Mouse (Mus musculus) limb, embryonic 13.5 days (tissue): ENCODE data around the gene Klhl10. TPM values are rescaled to one million over a fixed set of nuclear protein-coding genes. Genes with fewer than 3 reads are reported as not detected.
A peak's percentile ranks its signal among the peaks of the same experiment; 100 is the strongest.

Experiments used
- ATAC-seq: fragments of 200-750 bp; cut with Nextera tagmentation; 2 replicates; pipeline ENCODE4 v1.8.0; 2017; ENCODE audit warnings: low read depth, moderate number of reproducible peaks, moderate TSS enrichment; ENCODE audit not compliant: low FRiP score
- H3K27ac ChIP-seq: fragments of 300-500 bp; sonication (generic); 2 replicates; pipeline ENCODE4 v1.5.1; 2015; ENCODE audit warnings: inconsistent platforms, mild to moderate bottlenecking, moderate library complexity
- H3K27me3 ChIP-seq: fragments of 300-500 bp; sonication (generic); 2 replicates; pipeline ENCODE4 v1.6.1; 2015; ENCODE audit warnings: mild to moderate bottlenecking, inconsistent platforms
- H3K36me3 ChIP-seq: fragments of 300-500 bp; sonication (generic); 2 replicates; pipeline ENCODE4 v1.6.1; 2015; ENCODE audit warnings: inconsistent platforms, mild to moderate bottlenecking, moderate library complexity
- H3K4me1 ChIP-seq: fragments of 300-500 bp; sonication (generic); 2 replicates; pipeline ENCODE4 v1.6.1; 2015; ENCODE audit warnings: inconsistent platforms
- H3K4me2 ChIP-seq: fragments of 300-500 bp; sonication (generic); replicated peaks from 2 replicates; pipeline ENCODE4 v1.6.1; 2015; ENCODE audit warnings: inconsistent platforms, mild to moderate bottlenecking, moderate library complexity
- H3K4me3 ChIP-seq: fragments of 300-500 bp; sonication (generic); 2 replicates; pipeline ENCODE4 v1.5.1; 2015; ENCODE audit warnings: moderate library complexity, mild to moderate bottlenecking, inconsistent platforms
- H3K9ac ChIP-seq: fragments of 300-500 bp; sonication (generic); 2 replicates; pipeline ENCODE4 v1.6.1; 2015; ENCODE audit warnings: mild to moderate bottlenecking, inconsistent platforms
- H3K9me3 ChIP-seq: fragments of 300-500 bp; sonication (generic); 2 replicates; pipeline ENCODE4 v1.6.1; 2016; ENCODE audit warnings: inconsistent platforms
- WGBS: fragments of 180-500 bp; shearing (Covaris S2); methylation state at CpG from one replicate; pipeline ENCODE4 v1.1.7; 2015; 5-methylcytosine and 5-hydroxymethylcytosine counted together
- polyA plus RNA-seq: library from polyadenylated mRNA; unstranded; fragments of >200 nt; fragmentation: Nextera tagmentation; extraction: Ambion mirVana; gene quantifications from 2 replicates; pipeline ENCODE4 v1.2.1, GENCODE M21; 2015

Gene Klhl10
- polyA plus RNA-seq, 1 experiment from 2014 or later = 1.0 TPM

- H3K4me1 ChIP-seq = peaks cover 10% of the 10 kb centered on the region
- H3K27ac ChIP-seq = no peak overlapping the region
- H3K4me3 ChIP-seq = no peak overlapping the region
- WGBS = 86% methylated on average over 9 of the region's 9 CpGs
- H3K27me3 ChIP-seq = no peaks in the 10 kb centered on the region
- no peak for ATAC-seq
- no peak overlapping the region for H3K9ac ChIP-seq
- peaks cover 79% of the 10 kb centered on the region for H3K36me3 ChIP-seq
- H3K4me2 ChIP-seq = no peak overlapping the region
- no peaks in the 10 kb centered on the region for H3K9me3 ChIP-seq
Observed at GRCm38 (mm10) chr11:100435678-100436246, 6.0 kb upstream of the Klhl10 start.

DNA sequence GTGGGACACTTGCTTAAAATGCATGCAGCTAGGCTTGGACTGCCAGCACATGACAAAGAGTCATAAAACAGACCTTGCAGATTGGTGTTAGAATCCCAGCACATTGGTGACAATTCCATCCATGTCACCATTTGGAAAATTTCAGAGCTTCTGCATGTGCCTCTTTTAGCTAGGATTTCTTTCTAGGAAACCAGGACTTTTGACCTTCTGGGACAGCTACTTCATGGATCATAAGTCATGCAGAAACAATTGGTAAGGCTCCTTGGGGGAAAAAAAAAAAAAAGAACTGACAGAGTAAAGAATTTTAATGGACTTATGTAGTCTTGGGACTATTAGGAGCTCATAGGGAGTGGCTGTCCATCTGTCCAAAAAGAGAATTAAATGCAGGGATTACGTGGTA lies 3.8 kb upstream of the Klhl10 start:
- H3K4me2 ChIP-seq = no peak overlapping the region
- no peaks in the 10 kb centered on the region for H3K9me3 ChIP-seq
- H3K36me3 ChIP-seq = peaks cover 62% of the 10 kb centered on the region
- no peak overlapping the region for H3K4me3 ChIP-seq
- H3K4me1 ChIP-seq = peaks cover 15% of the 10 kb centered on the region
- no peak for ATAC-seq
- 97% methylated on average over 1 of the region's 1 CpGs for WGBS
- H3K27ac ChIP-seq = no peak overlapping the region
- H3K9ac ChIP-seq = no peak overlapping the region
- no peaks in the 10 kb centered on the region for H3K27me3 ChIP-seq

DNA sequence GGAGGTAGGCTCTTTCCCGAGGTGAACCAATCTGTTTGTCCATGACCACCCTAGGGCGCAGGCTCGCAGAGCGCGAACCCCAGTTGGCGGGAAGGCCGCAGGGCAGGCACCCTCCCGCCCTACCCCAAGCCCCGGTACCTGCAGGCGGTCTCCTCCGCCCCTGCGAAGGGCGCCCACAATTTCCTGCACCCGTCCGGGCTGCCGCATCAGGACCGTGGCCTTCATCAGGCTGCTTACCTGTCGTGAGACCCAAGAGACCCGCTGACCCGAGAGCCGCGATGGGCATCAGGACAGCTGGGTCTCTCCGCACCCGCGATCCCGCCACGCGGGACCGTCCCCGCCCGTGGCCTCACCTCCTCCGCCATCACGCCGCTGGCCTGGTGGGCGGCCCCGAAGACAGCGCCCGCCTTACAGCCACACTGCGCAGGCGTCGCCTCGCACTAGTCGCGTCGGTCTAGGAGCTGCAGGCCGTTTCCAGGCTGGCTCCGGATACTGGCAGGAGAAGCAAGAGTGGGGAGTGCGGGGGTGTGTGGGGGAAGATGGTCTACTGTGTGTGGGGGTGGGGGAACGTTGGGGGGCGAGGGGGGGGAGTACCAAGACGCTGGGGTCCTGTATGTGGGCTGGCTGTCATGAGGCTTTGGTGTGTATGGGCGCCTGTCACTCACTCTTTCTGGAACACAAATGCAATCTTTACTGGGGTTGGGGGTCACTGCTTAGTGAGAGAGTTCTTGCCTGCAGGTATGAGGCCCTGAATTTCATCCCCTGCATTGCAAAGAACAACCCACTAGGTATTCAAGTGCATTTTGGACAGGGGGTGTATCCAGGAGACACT lies 810 bp upstream of the Klhl10 start:
- no peaks in the 10 kb centered on the region for H3K9me3 ChIP-seq
- peaks cover 36% of the 10 kb centered on the region for H3K36me3 ChIP-seq
- peak overlapping the region; percentile 93 for H3K9ac ChIP-seq
- H3K4me1 ChIP-seq = peaks cover 15% of the 10 kb centered on the region
- H3K27me3 ChIP-seq = no peaks in the 10 kb centered on the region
- peak; percentile 97 for ATAC-seq
- H3K4me3 ChIP-seq = peak overlapping the region; percentile 83
- H3K4me2 ChIP-seq = peak overlapping the region; percentile 69
- H3K27ac ChIP-seq = peak overlapping the region; percentile 61; the same call in 1 of the 2 replicates
- under 1% methylated on average over 52 of the region's 52 CpGs for WGBS

- Histone ChIP-seq H3K4me3 (no peak overlapping the region), H3K36me3 (peaks cover 19% of the 10 kb centered on the region), H3K27me3 (no peaks in the 10 kb centered on the region), H3K27ac (no peak overlapping the region), H3K4me1 (peaks cover 15% of the 10 kb centered on the region), H3K9ac (no peak overlapping the region), H3K9me3 (no peaks in the 10 kb centered on the region), H3K4me2 (no peak overlapping the region)
- ATAC-seq = no peak
- WGBS = 92% methylated on average over 6 of the region's 6 CpGs
Observed at GRCm38 (mm10) chr11:100442625-100443024, 908 bp downstream of the Klhl10 start.

DNA sequence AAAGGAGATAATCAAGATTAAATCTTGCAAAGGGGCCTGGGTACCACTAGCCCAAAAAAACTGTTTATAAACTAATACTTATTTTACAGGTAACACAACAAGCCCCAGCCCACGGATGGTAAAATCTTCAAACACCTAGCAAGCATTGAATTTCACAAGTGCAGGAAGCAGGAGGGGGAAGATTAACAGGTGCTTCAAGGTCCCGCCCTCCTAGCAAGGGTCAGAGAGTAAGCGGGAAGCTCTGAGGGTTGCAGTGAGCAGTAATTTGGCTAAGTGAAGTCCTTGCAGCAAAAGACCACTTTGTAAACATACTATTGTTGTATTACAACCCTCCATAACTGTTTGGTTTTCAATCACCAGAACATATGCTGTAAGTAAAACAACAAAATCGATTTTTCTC lies 15.5 kb downstream of the Klhl10 start:
- no peak overlapping the region for H3K9ac ChIP-seq
- H3K4me1 ChIP-seq = no peaks in the 10 kb centered on the region
- H3K4me2 ChIP-seq = no peak overlapping the region
- H3K27ac ChIP-seq = no peak overlapping the region
- no peaks in the 10 kb centered on the region for H3K27me3 ChIP-seq
- H3K4me3 ChIP-seq = no peak overlapping the region
- 74% methylated on average over 4 of the region's 4 CpGs for WGBS
- no peaks in the 10 kb centered on the region for H3K9me3 ChIP-seq
- no peak for ATAC-seq
- H3K36me3 ChIP-seq = peaks cover 49% of the 10 kb centered on the region

DNA sequence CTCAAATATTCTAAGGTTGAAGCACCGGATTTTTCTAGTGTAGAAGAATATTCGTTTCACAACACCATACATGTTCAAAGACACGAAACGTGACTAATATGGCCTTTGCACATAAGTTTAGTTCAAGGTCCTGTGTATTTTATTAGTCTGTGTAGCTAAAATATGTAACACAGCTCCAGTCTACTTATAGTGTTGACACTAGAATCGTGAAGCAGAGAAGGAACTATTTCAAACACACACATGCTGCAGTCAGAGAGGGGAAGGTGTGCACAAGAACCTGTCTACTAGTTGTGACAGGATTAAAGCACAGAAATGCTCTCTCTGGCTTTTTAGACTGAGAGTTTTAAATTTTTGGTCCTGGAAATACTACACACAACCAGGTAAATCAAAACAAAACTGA lies 16.0 kb downstream of the Klhl10 start:
- H3K27ac ChIP-seq = no peak overlapping the region
- ATAC-seq = no peak
- no peaks in the 10 kb centered on the region for H3K9me3 ChIP-seq
- H3K4me3 ChIP-seq = no peak overlapping the region
- H3K4me1 ChIP-seq = no peaks in the 10 kb centered on the region
- H3K4me2 ChIP-seq = no peak overlapping the region
- peaks cover 51% of the 10 kb centered on the region for H3K36me3 ChIP-seq
- H3K27me3 ChIP-seq = no peaks in the 10 kb centered on the region
- WGBS = 92% methylated on average over 5 of the region's 5 CpGs
- H3K9ac ChIP-seq = no peak overlapping the region

DNA sequence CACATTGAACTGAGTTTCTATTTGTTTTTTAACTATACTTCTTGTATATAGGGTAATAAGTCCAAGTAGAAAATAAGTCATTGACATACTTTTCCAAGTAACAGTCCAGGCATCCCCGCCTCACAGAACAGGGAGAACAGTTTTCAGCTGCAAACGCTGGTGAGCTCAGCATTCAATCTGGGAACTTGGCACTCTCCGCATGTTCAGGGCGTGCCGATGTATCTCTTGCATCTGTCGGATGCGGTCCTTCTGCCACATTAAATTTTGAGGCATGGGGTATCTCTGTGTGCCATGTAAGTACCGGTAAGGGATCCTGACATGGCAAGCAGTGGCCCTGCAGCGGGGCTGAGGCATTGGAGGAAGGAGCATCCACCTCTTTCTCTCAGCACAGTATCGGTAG lies 21.0 kb downstream of the Klhl10 start:
- Histone ChIP-seq H3K4me2 (no peak overlapping the region), H3K27me3 (no peaks in the 10 kb centered on the region), H3K4me3 (no peak overlapping the region), H3K9ac (no peak overlapping the region), H3K27ac (no peak overlapping the region), H3K9me3 (no peaks in the 10 kb centered on the region), H3K4me1 (no peaks in the 10 kb centered on the region), H3K36me3 (peaks cover 51% of the 10 kb centered on the region)
- 94% methylated on average over 10 of the region's 10 CpGs for WGBS
- no peak for ATAC-seq

DNA sequence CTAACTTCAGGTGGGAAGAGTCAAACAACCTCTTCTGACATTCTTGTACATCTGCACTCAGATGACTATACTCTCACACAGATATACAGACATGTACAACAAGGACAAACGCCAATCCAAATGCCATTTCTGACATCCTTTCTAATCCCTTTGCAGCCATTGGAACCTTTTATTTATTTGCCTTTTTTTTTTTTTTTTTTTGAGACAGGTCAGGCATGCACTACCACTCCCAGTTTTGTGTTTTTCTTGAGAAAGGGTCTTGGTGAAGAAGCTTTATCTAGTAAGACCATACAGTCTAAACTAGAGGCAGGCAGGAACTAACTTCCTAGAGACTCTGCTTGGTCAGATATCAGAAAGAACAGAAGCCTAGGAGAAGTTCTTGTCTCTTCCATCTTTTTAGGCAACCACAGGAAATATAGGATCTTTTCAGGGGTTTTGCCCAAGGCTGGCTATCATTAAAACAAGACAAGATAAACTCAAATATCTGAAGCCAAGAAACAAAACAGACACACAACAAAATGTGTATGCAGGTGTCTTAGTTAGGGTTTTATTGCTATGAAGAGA lies 23.6 kb downstream of the Klhl10 start:
- ATAC-seq = no peak
- Histone ChIP-seq H3K36me3 (peaks cover 40% of the 10 kb centered on the region), H3K4me2 (no peak overlapping the region), H3K4me3 (no peak overlapping the region), H3K9me3 (no peaks in the 10 kb centered on the region), H3K27ac (no peak overlapping the region), H3K4me1 (peaks cover 4% of the 10 kb centered on the region), H3K9ac (no peak overlapping the region), H3K27me3 (no peaks in the 10 kb centered on the region)
- 88% methylated on average over 1 of the region's 1 CpGs for WGBS

DNA sequence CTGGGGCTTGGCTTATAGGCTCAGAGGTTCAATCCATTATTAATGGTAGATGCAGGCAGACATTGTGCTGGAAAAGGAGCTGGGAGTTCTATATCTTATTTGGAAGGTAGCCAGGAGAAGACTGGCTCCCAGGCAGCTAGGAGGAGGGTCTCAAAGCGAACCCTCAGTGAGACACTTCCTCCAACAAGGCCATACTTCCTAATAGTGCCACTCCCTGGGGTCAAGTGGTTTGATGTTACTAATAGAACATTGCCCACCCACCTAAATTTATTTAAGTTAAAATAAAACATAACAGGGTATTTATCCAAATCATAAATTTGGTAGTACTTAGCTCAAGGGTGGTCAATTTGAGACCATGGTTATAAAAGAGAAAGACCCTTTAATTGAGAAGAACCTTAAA lies 24.1 kb downstream of the Klhl10 start:
- Histone ChIP-seq H3K4me2 (no peak overlapping the region), H3K9me3 (no peaks in the 10 kb centered on the region), H3K4me1 (peaks cover 9% of the 10 kb centered on the region), H3K36me3 (peaks cover 36% of the 10 kb centered on the region), H3K27me3 (no peaks in the 10 kb centered on the region), H3K27ac (no peak overlapping the region), H3K4me3 (no peak overlapping the region), H3K9ac (no peak overlapping the region)
- ATAC-seq = no peak
- WGBS = 81% methylated on average over 1 of the region's 1 CpGs

DNA sequence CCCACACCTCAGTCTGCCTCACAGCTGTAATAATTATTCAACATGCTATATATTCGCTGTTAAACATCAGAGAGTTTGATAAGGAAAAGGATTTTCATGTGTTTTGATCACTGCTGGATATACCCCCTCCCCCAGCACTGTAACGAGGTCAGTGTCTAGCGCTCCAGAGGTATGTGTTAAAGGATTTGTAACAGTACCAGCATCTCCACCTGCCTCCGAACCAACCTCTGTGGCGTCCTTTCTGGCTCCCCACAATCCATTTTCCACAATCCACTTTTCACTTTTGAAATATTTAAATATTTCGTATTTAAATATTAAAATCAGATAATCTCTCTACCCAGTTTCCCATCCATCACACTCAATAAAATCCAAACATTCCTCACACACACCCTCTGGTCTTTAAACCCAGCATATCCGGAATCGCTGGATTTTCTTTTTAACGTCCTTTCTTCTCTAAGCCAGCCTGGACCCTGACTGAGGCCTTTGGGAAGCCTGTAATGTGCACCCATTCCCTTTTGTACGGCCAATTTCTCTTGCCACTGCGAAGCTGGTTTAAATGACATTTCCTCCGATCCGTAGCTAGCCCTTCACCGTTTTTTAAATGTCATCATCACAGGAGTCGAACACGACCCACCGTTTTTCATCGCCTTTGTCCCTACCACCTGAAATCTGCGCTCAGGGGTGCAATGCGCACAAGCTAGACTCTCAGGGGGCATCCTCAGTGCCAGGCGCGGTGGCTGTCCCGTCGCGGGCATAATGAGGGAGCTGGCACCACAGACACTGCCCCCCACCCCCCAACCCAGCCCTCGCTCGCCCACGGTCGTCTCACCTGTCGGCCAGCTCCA lies 29.9 kb downstream of the Klhl10 start:
- 0 out of 2 replicates have a peak, but pooled peaks have one; percentile 6 for ATAC-seq
- Histone ChIP-seq H3K4me3 (peak overlapping the region; percentile 68), H3K9ac (peak overlapping the region; percentile 90), H3K4me2 (peak overlapping the region; percentile 92), H3K27me3 (no peaks in the 10 kb centered on the region), H3K27ac (peak overlapping the region; percentile 73; the same call in 1 of the 2 replicates), H3K36me3 (peaks cover 17% of the 10 kb centered on the region), H3K4me1 (peaks cover 18% of the 10 kb centered on the region), H3K9me3 (no peaks in the 10 kb centered on the region)
- 3% methylated on average over 30 of the region's 30 CpGs for WGBS

DNA sequence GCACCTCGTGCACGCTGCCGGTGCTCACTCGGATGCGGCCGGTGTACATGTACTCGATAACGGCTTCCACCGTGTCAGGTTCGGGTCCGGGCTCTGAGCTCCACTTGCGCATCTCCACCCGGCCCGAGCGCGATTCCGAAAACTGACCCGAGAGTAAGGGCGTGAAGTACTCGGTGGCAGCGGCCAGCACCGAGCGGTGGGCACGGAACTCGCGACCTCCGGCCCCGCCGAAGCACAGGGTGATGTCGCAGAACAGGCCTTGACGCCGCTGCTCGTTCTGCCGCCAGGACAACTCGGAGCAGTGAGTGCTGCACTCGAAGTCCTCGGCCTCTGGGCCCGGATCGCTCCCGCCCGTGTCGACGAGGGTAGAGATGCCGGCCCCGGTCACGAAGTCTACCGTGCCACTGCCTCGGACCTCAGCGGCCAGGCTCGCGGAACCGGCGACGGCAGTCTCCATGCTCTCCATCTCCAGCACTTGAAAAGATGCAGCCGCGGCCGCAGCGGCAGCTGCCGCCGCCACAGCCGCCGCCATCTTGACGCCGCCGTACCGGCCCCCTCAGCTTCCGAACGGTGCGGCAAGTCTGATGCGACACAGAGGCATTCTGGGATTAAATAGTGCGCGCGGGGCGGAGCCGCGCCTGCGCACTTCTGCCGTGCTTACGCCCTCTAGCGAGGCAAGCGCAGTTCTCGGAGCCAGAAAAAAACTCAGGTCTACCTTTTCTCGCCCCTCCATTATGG lies 30.6 kb downstream of the Klhl10 start, which contains the start of gene Klhl11:
TSS of gene Klhl11 (minus strand) at position 545 of the 738 bp plus-strand sequence.
- Histone ChIP-seq H3K4me1 (peaks cover 18% of the 10 kb centered on the region), H3K27ac (peak within 1 kb of the TSS; percentile 73; the same call in 1 of the 2 replicates), H3K27me3 (no peaks in the 10 kb centered on the region), H3K9ac (peak within 1 kb of the TSS; percentile 90), H3K36me3 (peaks cover 17% of the 10 kb centered on the region), H3K4me2 (peak within 1 kb of the TSS; percentile 92), H3K9me3 (no peaks in the 10 kb centered on the region), H3K4me3 (peak within 1 kb of the TSS; percentile 68)
- peak; percentile 94 for ATAC-seq
- WGBS = under 1% methylated on average over 76 of the region's 83 CpGs
